Comparison of ENCODE assay signal across 8 mouse cellular contexts in the genomic region with DNA sequence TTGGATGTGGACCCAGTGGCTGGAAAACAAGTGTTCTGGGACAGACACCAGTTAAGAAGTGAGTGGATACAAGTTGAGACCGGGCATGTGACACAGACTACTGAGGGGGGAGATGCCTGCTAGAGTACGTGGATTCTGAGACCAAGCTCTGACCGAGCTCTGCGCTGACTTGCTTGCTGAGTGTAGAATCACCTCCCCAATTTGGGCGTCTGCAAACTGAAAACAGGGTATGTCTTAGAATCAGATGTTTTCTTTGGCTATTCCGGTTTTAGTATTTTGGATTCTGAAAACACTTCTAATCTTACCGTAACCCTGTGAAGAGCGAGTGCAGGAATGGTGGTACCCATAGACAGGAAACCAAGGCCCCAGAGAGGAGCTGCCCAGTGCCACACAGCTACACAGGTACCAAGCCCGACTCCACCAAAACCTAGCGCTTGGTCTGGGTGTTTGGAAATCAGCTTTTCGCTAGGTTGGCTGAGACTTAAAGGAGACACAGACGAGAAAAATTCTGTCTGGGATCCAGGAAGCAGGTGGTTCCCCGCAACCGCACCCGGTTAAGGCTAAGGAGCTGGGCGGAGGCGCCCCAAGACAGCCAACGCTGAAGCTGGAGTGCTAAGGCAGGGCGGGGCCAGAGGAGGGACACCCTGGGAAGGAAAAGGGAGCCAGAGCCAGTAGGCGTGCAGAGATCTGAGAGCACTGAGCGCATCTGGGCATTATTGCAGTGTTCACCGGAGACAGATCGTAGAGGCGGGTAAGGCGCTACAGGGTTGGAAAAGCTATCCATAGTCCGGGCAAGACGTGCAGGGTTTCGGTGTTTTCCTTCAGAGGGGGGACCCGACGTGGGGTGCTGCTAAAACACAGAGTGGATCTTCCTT. TPM values are rescaled to one million over a fixed set of nuclear protein-coding genes. Genes with fewer than 3 reads are reported as not detected.
DNase-seq lines count a peak whose midpoint lies in the region; ATAC-seq and TF ChIP-seq lines count a peak whose summit lies in the region.

No protein-coding gene starts in this region.

- peaks cover 5% of the 10 kb centered on the region for H3K4me1 ChIP-seq in embryonic facial prominence, embryonic 14.5 days (ENCODE audit: control insufficient read depth, insufficient read depth, low read length)
- 0 out of 2 replicates have a peak, but pooled peaks cover 3% of the 10 kb centered on the region for H3K4me1 ChIP-seq in intestine, postnatal 0 days (replicated peaks; ENCODE audit: control insufficient read depth, insufficient read depth, low read length)
- peaks cover 10% of the 10 kb centered on the region for H3K4me1 ChIP-seq in limb, embryonic 12.5 days (replicated peaks)
- peaks cover 13% of the 10 kb centered on the region for H3K4me1 ChIP-seq in midbrain, embryonic 10.5 days

- peak; percentile 71 for DNase-seq in adrenal gland, postnatal 10 days
- DNase-seq in embryonic facial prominence, embryonic 14.5 days (ENCODE audit: low spot score): peak; percentile 85
- DNase-seq in heart, adult 18-20 months: peak; percentile 64 to 75
- peak; percentile 46 for DNase-seq in midbrain, embryonic 10.5 days (ENCODE audit: low spot score)
- peak; percentile 42 to 72 for DNase-seq in spleen, postnatal 4 days (ENCODE audit: low spot score in 2 of 2)
- DNase-seq in cerebellum, adult 9-10 months: no peak

- H3K4me3 ChIP-seq in embryonic facial prominence, embryonic 14.5 days (ENCODE audit: low read depth, low read length): peak overlapping the region; percentile 42
- peak overlapping the region; percentile 51 for H3K4me3 ChIP-seq in intestine, postnatal 0 days (ENCODE audit: low read depth, low read length)
- peak overlapping the region; percentile 35 for H3K4me3 ChIP-seq in limb, embryonic 12.5 days (replicated peaks)
- peak overlapping the region; percentile 54 for H3K4me3 ChIP-seq in midbrain, embryonic 10.5 days

- no peaks in the 10 kb centered on the region for H3K9me3 ChIP-seq in embryonic facial prominence, embryonic 14.5 days (ENCODE audit: control insufficient read depth, low read length)
- no peaks in the 10 kb centered on the region for H3K9me3 ChIP-seq in intestine, postnatal 0 days (ENCODE audit: control insufficient read depth)
- H3K9me3 ChIP-seq in limb, embryonic 12.5 days: no peaks in the 10 kb centered on the region
- no peaks in the 10 kb centered on the region for H3K9me3 ChIP-seq in midbrain, embryonic 10.5 days (replicated peaks)

- H3K27me3 ChIP-seq in embryonic facial prominence, embryonic 14.5 days (replicated peaks; ENCODE audit: control insufficient read depth, insufficient read depth, low read length): peaks cover 31% of the 10 kb centered on the region
- no peaks in the 10 kb centered on the region for H3K27me3 ChIP-seq in intestine, postnatal 0 days (replicated peaks; ENCODE audit: control insufficient read depth, insufficient read depth, low read length)
- peaks cover 55% of the 10 kb centered on the region for H3K27me3 ChIP-seq in limb, embryonic 12.5 days
- H3K27me3 ChIP-seq in midbrain, embryonic 10.5 days (ENCODE audit: low read depth, poor library complexity, severe bottlenecking): peaks cover 63% of the 10 kb centered on the region

- WGBS in embryonic facial prominence, embryonic 14.5 days: 6% methylated on average over 30 of the region's 30 CpGs
- 9% methylated on average over 30 of the region's 30 CpGs for WGBS in intestine, postnatal 0 days
- 9% methylated on average over 30 of the region's 30 CpGs for WGBS in limb, embryonic 12.5 days
- 8% methylated on average over 30 of the region's 30 CpGs for WGBS in midbrain, embryonic 10.5 days

- H3K4me2 ChIP-seq in embryonic facial prominence, embryonic 14.5 days (ENCODE audit: low read depth, low read length): peak overlapping the region; percentile 83
- peak overlapping the region; percentile 85 for H3K4me2 ChIP-seq in intestine, postnatal 0 days (replicated peaks; ENCODE audit: low read depth)
- peak overlapping the region; percentile 62 for H3K4me2 ChIP-seq in limb, embryonic 12.5 days

- TF ChIP-seq CTCF in intestine, postnatal 0 days (IDR thresholded peaks at IDR 0.05; ENCODE audit: low read depth): no peak

- peak overlapping the region; percentile 41; the same call in 1 of the 2 replicates for H3K9ac ChIP-seq in embryonic facial prominence, embryonic 14.5 days (ENCODE audit: low read depth, low read length)
- H3K9ac ChIP-seq in intestine, postnatal 0 days (ENCODE audit: low read depth, low read length): peak overlapping the region; percentile 40
- H3K9ac ChIP-seq in limb, embryonic 12.5 days (replicated peaks): 0 out of 2 replicates have a peak overlapping the region, but pooled peaks have one; percentile 2

- H3K27ac ChIP-seq in embryonic facial prominence, embryonic 14.5 days (replicated peaks; ENCODE audit: low read depth, low read length): no peak overlapping the region
- peak overlapping the region; percentile 60 for H3K27ac ChIP-seq in intestine, postnatal 0 days (ENCODE audit: low read depth, low read length)
- H3K27ac ChIP-seq in limb, embryonic 12.5 days: no peak overlapping the region
- H3K27ac ChIP-seq in midbrain, embryonic 10.5 days (replicated peaks): peak overlapping the region; percentile 38; the same call in 1 of the 2 replicates

- peak; percentile 91 for ATAC-seq in embryonic facial prominence, embryonic 14.5 days (ENCODE audit: low read depth)
- ATAC-seq in intestine, postnatal 0 days: peak; percentile 92
- ATAC-seq in limb, embryonic 12.5 days (ENCODE audit: insufficient number of reproducible peaks, insufficient read depth, low FRiP score, low TSS enrichment, low read depth): no peak

- no peaks in the 10 kb centered on the region for H3K36me3 ChIP-seq in embryonic facial prominence, embryonic 14.5 days (ENCODE audit: control insufficient read depth, insufficient read depth, low read length)
- H3K36me3 ChIP-seq in intestine, postnatal 0 days (ENCODE audit: control insufficient read depth, insufficient read depth): no peaks in the 10 kb centered on the region
- H3K36me3 ChIP-seq in limb, embryonic 12.5 days: no peaks in the 10 kb centered on the region
- H3K36me3 ChIP-seq in midbrain, embryonic 10.5 days: no peaks in the 10 kb centered on the region

RNA-seq across cellular contexts. Expression of a gene that starts 2.0 kb away (rescaled TPM):
- 1 to 10 TPM; 1.1 to 2.2 TPM for total RNA-seq in adrenal gland, postnatal 10 days (2021)
- 12.4 and 13.3 TPM in 2 replicates for polyA plus RNA-seq in embryonic facial prominence, embryonic 14.5 days (2014; fragmentation: Nextera tagmentation; extraction: Ambion mirVana)
- under 1 TPM; 0.59 to 0.99 TPM for total RNA-seq in heart, adult 18-20 months (2021)
- polyA plus RNA-seq in intestine, postnatal 0 days (2015; fragmentation: Nextera tagmentation; extraction: Ambion mirVana): 28.9 TPM in 2 replicates
- polyA plus RNA-seq in limb, embryonic 12.5 days (2016; fragmentation: Nextera tagmentation; extraction: Ambion mirVana): 17.1 and 22.3 TPM in 2 replicates
- 2.9 and 6.7 TPM in 2 replicates for polyA plus RNA-seq in midbrain, embryonic 10.5 days (2016; fragmentation: Nextera tagmentation; extraction: Ambion mirVana)

RNA-seq across cellular contexts. Expression of a gene that starts 19.2 kb away (rescaled TPM):
- total RNA-seq in adrenal gland, postnatal 10 days (2021): 1 to 10 TPM; 7.5 TPM
- 21.0 and 27.1 TPM in 2 replicates for polyA plus RNA-seq in embryonic facial prominence, embryonic 14.5 days (2014; fragmentation: Nextera tagmentation; extraction: Ambion mirVana)
- total RNA-seq in heart, adult 18-20 months (2021): 1 to 10 TPM; 5.5 TPM
- 8.8 and 9.1 TPM in 2 replicates for polyA plus RNA-seq in intestine, postnatal 0 days (2015; fragmentation: Nextera tagmentation; extraction: Ambion mirVana)
- 26.2 and 26.9 TPM in 2 replicates for polyA plus RNA-seq in limb, embryonic 12.5 days (2016; fragmentation: Nextera tagmentation; extraction: Ambion mirVana)
- polyA plus RNA-seq in midbrain, embryonic 10.5 days (2016; fragmentation: Nextera tagmentation; extraction: Ambion mirVana): 20.7 and 23.4 TPM in 2 replicates

RNA-seq across cellular contexts. Expression of a gene that starts 48.9 kb away (rescaled TPM):
- total RNA-seq in adrenal gland, postnatal 10 days (2021): 10 to 100 TPM in 1 of 2 experiments, 1 to 10 TPM in 1; 8.5 to 12.8 TPM
- 3.8 and 4.1 TPM in 2 replicates for polyA plus RNA-seq in embryonic facial prominence, embryonic 14.5 days (2014; fragmentation: Nextera tagmentation; extraction: Ambion mirVana)
- total RNA-seq in heart, adult 18-20 months (2021): 1 to 10 TPM; 6.3 to 7.0 TPM
- 1.0 and 1.3 TPM in 2 replicates for polyA plus RNA-seq in intestine, postnatal 0 days (2015; fragmentation: Nextera tagmentation; extraction: Ambion mirVana)
- 3.8 and 4.2 TPM in 2 replicates for polyA plus RNA-seq in limb, embryonic 12.5 days (2016; fragmentation: Nextera tagmentation; extraction: Ambion mirVana)
- 4.5 and 7.3 TPM in 2 replicates for polyA plus RNA-seq in midbrain, embryonic 10.5 days (2016; fragmentation: Nextera tagmentation; extraction: Ambion mirVana)

RNA-seq across cellular contexts. Expression of a gene that starts 56.9 kb away (rescaled TPM):
- 10 to 100 TPM; 21.7 to 33.0 TPM for total RNA-seq in adrenal gland, postnatal 10 days (2021)
- polyA plus RNA-seq in embryonic facial prominence, embryonic 14.5 days (2014; fragmentation: Nextera tagmentation; extraction: Ambion mirVana): 46.1 and 50.6 TPM in 2 replicates
- total RNA-seq in heart, adult 18-20 months (2021): 10 to 100 TPM in 1 of 2 experiments, 1 to 10 TPM in 1; 6.6 to 10.7 TPM
- polyA plus RNA-seq in intestine, postnatal 0 days (2015; fragmentation: Nextera tagmentation; extraction: Ambion mirVana): 18.3 and 22.1 TPM in 2 replicates
- polyA plus RNA-seq in limb, embryonic 12.5 days (2016; fragmentation: Nextera tagmentation; extraction: Ambion mirVana): 84.0 and 89.5 TPM in 2 replicates
- polyA plus RNA-seq in midbrain, embryonic 10.5 days (2016; fragmentation: Nextera tagmentation; extraction: Ambion mirVana): 114 and 117 TPM in 2 replicates

Comparison
In these comparisons a context has a peak if more than half of its experiments do, and no peak if none do; other contexts are left out.
1. H3K27ac ChIP-seq: peak in intestine, postnatal 0 days (single experiment) and midbrain, embryonic 10.5 days (single experiment); none in embryonic facial prominence, embryonic 14.5 days (single experiment) and limb, embryonic 12.5 days (single experiment).
2. Peak in every context shown above with its lines, with median percentiles within 50 percentile points of each other: H3K4me2 ChIP-seq, H3K4me3 ChIP-seq and H3K9ac ChIP-seq.